Mouse (Mus musculus) liver, embryonic 14.5 days (tissue): ENCODE measurements around the gene Dus3l. TPM values are rescaled to one million over a fixed set of nuclear protein-coding genes. Genes with fewer than 3 reads are reported as not detected.

Experiments used
- ATAC-seq: fragments of 200-750 bp; cut with Nextera tagmentation; 2 replicates; pipeline ENCODE4 v1.8.0; 2017; ENCODE audit warnings: moderate number of reproducible peaks, mild to moderate bottlenecking, moderate library complexity; ENCODE audit not compliant: insufficient read depth
- DNase-seq, 3 experiments: peaks; one replicate each; pipeline ENCODE4 v3.0.0-alpha.2; 2012 to 2013; ENCODE audit warnings: low read depth in 3 of 3, low spot score in 3 of 3
- H3K27ac ChIP-seq: fragments of 300-500 bp; sonication (generic); 2 replicates; pipeline ENCODE4 v1.5.1; 2014; ENCODE audit warnings: moderate library complexity, mild to moderate bottlenecking, control low read depth, inconsistent platforms
- H3K27me3 ChIP-seq: fragments of 300-500 bp; sonication (generic); 2 replicates; pipeline ENCODE4 v1.6.1; 2014; ENCODE audit warnings: mild to moderate bottlenecking, low read length, moderate library complexity; ENCODE audit not compliant: control insufficient read depth, insufficient read depth
- H3K36me3 ChIP-seq: fragments of 300-500 bp; sonication (generic); replicated peaks from 2 replicates; pipeline ENCODE4 v1.6.1; 2014; ENCODE audit warnings: low read depth; ENCODE audit not compliant: control insufficient read depth, insufficient read depth
- H3K4me1 ChIP-seq, 2 experiments: fragments of 200-500 bp in 1 of 2; fragments of 300-500 bp in 1 of 2; sonication (generic) in 1 of 2; replicated peaks; 2 replicates each; pipeline ENCODE4 v1.6.1; 2012 to 2014; ENCODE audit warnings: antibody characterized with exemption in 1 of 2, inconsistent platforms in 1 of 2, low read length in 1 of 2; ENCODE audit not compliant: control insufficient read depth in 2 of 2, insufficient read depth in 2 of 2
- H3K4me2 ChIP-seq: fragments of 300-500 bp; sonication (generic); 2 replicates; pipeline ENCODE4 v1.6.1; 2014; ENCODE audit warnings: low read depth, mild to moderate bottlenecking, control low read depth, moderate library complexity
- H3K4me3 ChIP-seq, 2 experiments: fragments of 200-500 bp in 1 of 2; fragments of 300-500 bp in 1 of 2; sonication (generic) in 1 of 2; 2 replicates each; pipeline ENCODE4 v1.5.1; 2012 to 2014; ENCODE audit warnings: low read depth in 2 of 2, low read length in 2 of 2, mild to moderate bottlenecking in 2 of 2, control low read depth in 1 of 2, inconsistent platforms in 1 of 2, moderate library complexity in 1 of 2; ENCODE audit not compliant: insufficient read depth in 1 of 2
- H3K9ac ChIP-seq: fragments of 300-500 bp; sonication (generic); replicated peaks from 2 replicates; pipeline ENCODE4 v1.6.1; 2014; ENCODE audit warnings: mild to moderate bottlenecking, control low read depth, moderate library complexity
- H3K9me3 ChIP-seq: fragments of 300-500 bp; sonication (generic); 2 replicates; pipeline ENCODE4 v1.6.1; 2016; ENCODE audit warnings: low read length, mixed read lengths; ENCODE audit not compliant: control insufficient read depth
- CTCF ChIP-seq: IDR thresholded peaks from 2 replicates; pipeline ENCODE4 v1.5.1; 2016; ENCODE audit warnings: antibody characterized with exemption, low read depth, control low read depth
- EP300 ChIP-seq: IDR thresholded peaks from 2 replicates; pipeline ENCODE4 v1.6.1; 2016; ENCODE audit warnings: antibody characterized with exemption, low read depth
- WGBS: fragments of 180-500 bp; shearing (Covaris S2); extraction: QIAGEN DNeasy Blood & Tissue Kit; methylation state at CpG from one replicate; pipeline ENCODE4 v1.1.7; 2014; ENCODE audit not compliant: insufficient replicate concordance; 5-methylcytosine and 5-hydroxymethylcytosine counted together
- polyA plus RNA-seq, 2 experiments: library from polyadenylated mRNA; depleted of rRNA in 1 of 2; stranded (reverse) in 1 of 2; unstranded in 1 of 2; fragments of >200 nt; fragmentation: Nextera tagmentation in 1 of 2; extraction: Ambion mirVana in 1 of 2; gene quantifications; 2 replicates each; pipeline versions ENCODE4 v1.2.1 to v1.2.3; 2012 to 2014

The Dus3l gene
- polyA plus RNA-seq, 2 experiments = 9.5 to 18.1 TPM

DNA sequence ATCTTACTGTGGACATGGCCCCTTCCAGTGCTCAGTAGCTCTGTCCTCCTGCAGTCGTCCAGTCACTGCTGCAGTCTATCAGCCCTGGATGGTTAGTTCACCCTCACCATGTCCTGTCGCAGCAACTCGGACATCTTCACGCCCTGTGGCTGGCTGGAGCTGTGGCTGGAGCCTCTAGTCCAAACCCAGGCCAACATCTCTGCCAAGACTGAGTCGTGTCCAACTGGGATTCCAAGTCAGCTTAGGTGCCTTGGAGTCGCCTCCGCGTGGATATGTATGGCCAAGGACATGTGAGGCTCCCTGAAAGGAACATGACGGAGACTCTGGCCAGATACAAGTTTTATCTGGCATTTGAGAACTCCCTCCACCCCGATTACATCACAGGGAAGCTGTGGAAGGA lies 26.3 kb upstream of the Dus3l start:
- no peak for ATAC-seq
- WGBS = 63% methylated on average over 10 of the region's 10 CpGs
- Histone ChIP-seq H3K4me1 (no peaks in the 10 kb centered on the region), H3K9ac (no peak overlapping the region), H3K27me3 (no peaks in the 10 kb centered on the region; the same call in 1 of the 2 replicates), H3K4me3 (no peak overlapping the region), H3K27ac (no peak overlapping the region), H3K36me3 (no peaks in the 10 kb centered on the region), H3K9me3 (no peaks in the 10 kb centered on the region), H3K4me2 (no peak overlapping the region)
- TF ChIP-seq CTCF (no peak), EP300 (no peak)
- DNase-seq = no peak

DNA sequence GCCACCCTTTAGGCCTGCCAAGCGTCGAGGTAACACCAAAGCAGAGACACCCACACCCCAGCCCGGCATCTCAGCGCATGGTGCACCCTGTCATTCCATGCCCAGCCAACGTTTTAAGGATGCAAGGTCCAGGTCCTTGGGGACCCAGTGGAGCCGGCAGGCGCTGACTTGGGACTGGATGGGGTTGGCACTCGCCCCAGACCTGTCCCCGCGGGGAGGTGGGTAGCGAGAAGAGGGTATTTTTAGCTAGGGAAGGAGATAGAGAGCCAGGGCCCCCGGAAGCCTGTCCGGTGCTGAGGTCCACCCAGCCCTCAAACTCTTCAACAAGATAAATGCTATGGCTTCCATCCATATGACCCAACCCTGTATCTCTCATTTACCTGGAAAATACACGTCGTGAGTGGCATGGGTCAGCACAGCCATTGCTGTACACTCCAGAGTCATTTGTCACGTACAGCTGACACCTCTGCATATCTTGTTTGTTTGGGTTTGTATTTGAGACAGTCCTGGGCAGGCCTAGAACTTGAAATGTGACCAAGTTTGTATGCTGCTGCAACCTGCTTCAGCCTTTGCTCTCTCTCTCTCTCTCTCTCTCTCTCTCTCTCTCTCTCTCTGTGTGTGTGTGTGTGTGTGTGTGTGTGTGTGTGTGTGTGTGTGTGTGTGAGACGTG lies 24.3 kb upstream of the Dus3l start:
- Histone ChIP-seq H3K9ac (no peak overlapping the region), H3K27me3 (no peaks in the 10 kb centered on the region), H3K9me3 (no peaks in the 10 kb centered on the region), H3K4me2 (no peak overlapping the region), H3K27ac (no peak overlapping the region), H3K4me3 (no peak overlapping the region), H3K4me1 (no peaks in the 10 kb centered on the region), H3K36me3 (no peaks in the 10 kb centered on the region)
- ATAC-seq (no peak), DNase-seq (no peak)
- TF ChIP-seq EP300 = no peak
- TF ChIP-seq CTCF = no peak
- 66% methylated on average over 17 of the region's 17 CpGs for WGBS

DNA sequence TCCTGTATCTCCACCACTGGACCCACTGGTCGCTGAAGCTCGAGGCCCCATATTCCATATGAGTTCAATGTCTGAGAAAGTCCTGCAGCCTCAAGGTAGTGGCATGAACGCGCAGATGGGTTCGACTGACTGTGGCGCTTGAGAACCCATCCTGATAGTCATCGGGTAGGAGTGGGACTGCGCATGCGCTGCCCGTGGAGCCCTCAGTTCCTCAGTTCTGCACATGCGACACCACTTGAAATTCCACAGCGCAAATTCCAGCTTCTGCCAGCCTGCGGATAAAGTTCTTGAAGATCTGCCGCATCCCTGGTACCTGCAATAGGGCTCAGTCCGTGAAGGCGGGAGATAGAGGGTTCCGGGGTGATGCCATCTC lies 23.8 kb upstream of the Dus3l start:
- H3K27ac ChIP-seq = no peak overlapping the region
- DNase-seq = no peak
- WGBS = 69% methylated on average over 17 of the region's 17 CpGs
- no peaks in the 10 kb centered on the region for H3K27me3 ChIP-seq
- TF ChIP-seq EP300 = no peak
- TF ChIP-seq CTCF = no peak
- no peak overlapping the region for H3K4me3 ChIP-seq
- no peaks in the 10 kb centered on the region for H3K4me1 ChIP-seq
- no peaks in the 10 kb centered on the region for H3K9me3 ChIP-seq
- no peak overlapping the region for H3K9ac ChIP-seq
- H3K36me3 ChIP-seq = no peaks in the 10 kb centered on the region
- no peak for ATAC-seq
- H3K4me2 ChIP-seq = no peak overlapping the region

DNA sequence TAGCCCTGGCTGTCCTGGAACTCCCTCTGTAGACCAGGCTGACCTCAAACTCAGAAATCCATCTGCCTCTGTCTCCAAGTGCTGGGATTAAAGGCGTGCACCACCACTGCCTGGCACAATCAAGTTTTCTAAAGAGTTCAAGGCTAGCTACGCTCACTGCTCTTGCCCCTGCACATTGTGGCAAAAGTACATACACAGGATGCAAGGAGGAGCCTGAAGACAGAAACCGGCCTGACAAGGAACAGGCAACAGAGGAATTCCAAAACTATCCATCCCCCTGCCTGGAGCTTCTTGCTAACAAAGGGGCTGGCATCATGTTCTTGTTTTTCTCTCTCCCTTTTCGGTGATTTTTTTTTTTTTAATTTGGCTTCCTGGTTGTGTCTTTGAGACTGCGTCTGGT lies 20.4 kb upstream of the Dus3l start:
- Histone ChIP-seq H3K4me1 (no peaks in the 10 kb centered on the region), H3K4me3 (no peak overlapping the region), H3K9ac (no peak overlapping the region), H3K4me2 (no peak overlapping the region), H3K27me3 (no peaks in the 10 kb centered on the region), H3K9me3 (no peaks in the 10 kb centered on the region), H3K27ac (no peak overlapping the region), H3K36me3 (no peaks in the 10 kb centered on the region)
- no peak for ATAC-seq
- DNase-seq = no peak
- no peak for TF ChIP-seq CTCF
- TF ChIP-seq EP300 = no peak
- WGBS = 44% methylated on average over 5 of the region's 5 CpGs

DNA sequence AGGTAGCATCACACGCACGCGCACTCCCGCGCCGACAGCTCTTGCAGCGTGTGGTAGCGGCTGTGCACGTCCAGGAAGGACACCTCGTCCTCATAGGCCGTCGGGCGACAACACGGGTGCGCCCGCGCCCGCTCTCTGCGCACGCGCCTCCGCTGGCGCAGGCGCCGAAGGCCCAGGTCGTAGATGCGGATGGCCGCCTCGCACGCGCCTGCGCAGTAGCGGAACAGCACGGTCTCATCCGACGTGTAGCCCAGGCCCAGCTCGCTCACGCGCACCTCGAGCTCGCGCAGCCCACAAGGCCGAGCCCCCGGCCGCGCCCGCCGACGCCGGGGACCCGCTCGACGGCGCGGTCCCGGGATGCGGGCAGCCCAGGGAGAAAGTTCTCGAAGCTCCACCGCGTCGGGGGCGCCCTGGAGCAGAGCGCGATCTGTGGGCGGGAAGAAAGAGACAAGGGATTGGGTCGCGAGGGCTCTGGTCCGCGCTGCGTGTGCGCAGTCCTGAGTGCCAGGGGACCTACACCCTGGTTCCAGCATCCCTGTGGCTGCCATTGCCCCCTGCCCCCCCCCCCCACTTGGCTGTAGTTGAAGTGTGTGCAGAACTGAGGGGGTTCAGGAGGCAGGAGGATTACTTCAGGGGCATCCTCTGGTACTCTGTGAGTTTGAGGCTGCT lies 13.0 kb upstream of the Dus3l start:
- H3K4me1 ChIP-seq = no peaks in the 10 kb centered on the region
- H3K9me3 ChIP-seq = no peaks in the 10 kb centered on the region
- no peak for TF ChIP-seq EP300
- no peaks in the 10 kb centered on the region for H3K36me3 ChIP-seq
- WGBS = 26% methylated on average over 71 of the region's 71 CpGs
- H3K9ac ChIP-seq = no peak overlapping the region
- H3K27me3 ChIP-seq = peaks cover 58% of the 10 kb centered on the region
- no peak for DNase-seq
- H3K4me3 ChIP-seq = no peak overlapping the region
- no peak overlapping the region for H3K27ac ChIP-seq
- H3K4me2 ChIP-seq = peak overlapping the region; percentile 39
- ATAC-seq = peak; percentile 71
